Mouse (Mus musculus) central nervous system, embryonic 14 days (tissue): ENCODE data around the gene Ccdc28b. TPM values are rescaled to one million over a fixed set of nuclear protein-coding genes. Genes with fewer than 3 reads are reported as not detected.

Experiments used
- polyA plus RNA-seq: library from polyadenylated mRNA; depleted of rRNA; stranded (reverse); fragments of >200 nt; gene quantifications from 2 replicates; pipeline ENCODE4 v1.2.3, GENCODE M21; 2012; rRNA removed

The Ccdc28b gene
- polyA plus RNA-seq: 126 TPM in 2 replicates

GRCm38 (mm10) chr4:129623681-129624091, at the start of gene Ccdc28b:
TSS of gene Ccdc28b (minus strand) at chr4:129623947.

DNA sequence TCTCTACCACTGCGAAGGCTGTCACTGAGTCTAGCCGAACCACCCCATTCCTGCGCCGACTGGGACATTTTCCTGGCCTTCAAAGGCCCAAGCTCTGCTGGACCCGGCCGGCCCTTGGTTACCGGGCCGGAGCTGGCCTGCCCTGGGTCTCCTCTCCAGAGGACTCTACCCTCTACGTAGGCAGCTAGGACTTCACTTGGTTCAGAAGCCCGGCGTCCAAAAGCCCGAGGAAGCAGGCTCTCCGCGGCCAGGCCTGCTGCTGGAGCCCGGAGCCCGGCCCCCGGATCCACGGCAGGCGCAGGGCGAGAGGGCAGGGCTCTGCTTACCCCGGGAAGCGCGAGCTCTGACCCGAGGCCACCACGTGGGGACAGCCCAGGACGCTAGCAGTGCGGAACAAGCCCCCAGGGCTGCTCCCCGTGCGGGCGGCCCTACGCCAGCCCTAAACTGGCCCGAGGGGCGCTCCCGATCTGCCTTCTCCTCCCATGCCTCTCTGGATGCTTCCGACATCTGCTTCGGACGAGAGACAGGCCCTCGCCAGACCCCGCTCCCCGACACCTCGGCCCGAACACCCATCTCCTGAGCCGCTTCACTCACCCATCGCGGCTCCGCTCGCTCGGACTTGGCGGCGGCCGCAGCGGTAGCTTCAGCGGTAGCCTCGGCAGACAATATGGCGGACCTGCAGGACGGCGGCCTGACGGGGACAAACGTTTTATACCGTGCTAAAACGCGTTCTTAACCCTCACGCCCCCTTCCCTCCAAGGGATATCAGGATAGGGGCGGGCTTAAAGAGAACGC, 48.5 kb upstream of the Ccdc28b start, which contains the start of gene Kpna6:
Gene Kpna6 (minus strand): TSS at position 685 of the 795 bp plus-strand sequence.

GRCm38 (mm10) chr4:129640638-129641467, 17.1 kb upstream of the Ccdc28b start, which contains the start of gene Txlna:
TSS of gene Txlna (minus strand) at chr4:129641065.

DNA sequence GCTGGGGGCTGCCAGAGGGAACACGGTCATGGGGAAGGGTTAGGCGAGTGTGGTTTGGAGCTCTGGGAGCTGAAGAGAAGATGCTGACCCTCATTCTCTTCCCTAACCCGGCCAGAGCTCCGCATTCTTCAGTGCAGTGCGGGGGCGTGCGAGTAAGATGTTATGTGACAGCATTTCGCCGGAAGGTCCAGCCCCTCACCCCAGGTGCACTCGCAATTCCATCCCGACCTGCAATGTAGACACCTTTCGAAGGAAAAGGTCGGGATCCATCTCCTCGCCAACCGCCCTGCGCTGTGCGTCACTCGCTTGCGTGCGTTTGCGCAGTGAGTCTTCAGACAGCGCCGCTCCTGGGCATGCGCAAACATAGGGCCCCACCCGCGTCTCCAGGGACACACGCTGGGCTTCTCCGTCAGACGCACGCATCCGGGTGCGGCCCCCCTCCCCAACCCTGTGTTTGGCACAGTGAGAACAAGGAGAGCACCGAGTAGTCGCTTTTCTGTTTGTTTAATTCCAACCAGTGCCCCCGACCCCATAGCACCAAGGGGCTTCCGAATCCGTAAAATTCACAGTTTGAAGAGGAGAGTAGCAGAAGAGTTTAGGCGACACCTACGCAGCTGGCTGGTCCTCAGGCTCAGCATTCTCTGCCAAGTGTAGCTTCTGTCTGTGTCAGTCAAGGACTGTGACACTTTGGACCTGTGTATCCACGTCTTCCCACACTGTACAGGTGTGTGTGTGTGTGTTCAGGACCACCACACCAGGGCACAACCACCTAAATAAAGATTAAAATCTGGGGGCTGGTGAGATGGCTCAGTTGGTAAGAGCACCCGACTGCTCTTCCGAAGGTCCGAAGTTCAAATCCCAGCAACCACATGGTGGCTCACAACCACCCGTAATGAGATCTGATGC, 4.7 kb downstream of the Ccdc28b start, which contains the start of gene Iqcc:
Gene Iqcc (minus strand): TSS at position 314 of the 906 bp plus-strand sequence.

DNA sequence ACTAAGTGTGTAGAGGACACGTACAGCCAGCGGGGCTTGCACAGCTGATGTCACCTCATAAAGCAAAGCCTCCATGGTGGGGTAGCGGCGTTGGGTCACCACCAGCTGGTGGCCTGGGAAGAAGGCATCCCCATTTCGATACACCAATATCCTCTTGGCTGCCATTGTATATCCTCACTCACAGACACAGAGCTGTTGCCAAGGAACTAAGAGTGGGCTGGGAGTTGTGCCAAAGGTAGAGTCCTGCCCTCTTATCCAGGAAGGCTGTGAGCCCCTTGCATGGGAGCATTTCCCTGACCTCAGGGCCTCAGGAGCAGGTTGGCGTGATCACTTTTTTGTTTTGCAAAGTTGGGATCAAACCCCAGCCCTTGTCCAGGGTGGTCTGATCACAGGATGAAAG, 9.7 kb downstream of the Ccdc28b start, which contains the start of gene Dcdc2b:
Gene Dcdc2b (minus strand): TSS at position 165 of the 400 bp plus-strand sequence.

DNA sequence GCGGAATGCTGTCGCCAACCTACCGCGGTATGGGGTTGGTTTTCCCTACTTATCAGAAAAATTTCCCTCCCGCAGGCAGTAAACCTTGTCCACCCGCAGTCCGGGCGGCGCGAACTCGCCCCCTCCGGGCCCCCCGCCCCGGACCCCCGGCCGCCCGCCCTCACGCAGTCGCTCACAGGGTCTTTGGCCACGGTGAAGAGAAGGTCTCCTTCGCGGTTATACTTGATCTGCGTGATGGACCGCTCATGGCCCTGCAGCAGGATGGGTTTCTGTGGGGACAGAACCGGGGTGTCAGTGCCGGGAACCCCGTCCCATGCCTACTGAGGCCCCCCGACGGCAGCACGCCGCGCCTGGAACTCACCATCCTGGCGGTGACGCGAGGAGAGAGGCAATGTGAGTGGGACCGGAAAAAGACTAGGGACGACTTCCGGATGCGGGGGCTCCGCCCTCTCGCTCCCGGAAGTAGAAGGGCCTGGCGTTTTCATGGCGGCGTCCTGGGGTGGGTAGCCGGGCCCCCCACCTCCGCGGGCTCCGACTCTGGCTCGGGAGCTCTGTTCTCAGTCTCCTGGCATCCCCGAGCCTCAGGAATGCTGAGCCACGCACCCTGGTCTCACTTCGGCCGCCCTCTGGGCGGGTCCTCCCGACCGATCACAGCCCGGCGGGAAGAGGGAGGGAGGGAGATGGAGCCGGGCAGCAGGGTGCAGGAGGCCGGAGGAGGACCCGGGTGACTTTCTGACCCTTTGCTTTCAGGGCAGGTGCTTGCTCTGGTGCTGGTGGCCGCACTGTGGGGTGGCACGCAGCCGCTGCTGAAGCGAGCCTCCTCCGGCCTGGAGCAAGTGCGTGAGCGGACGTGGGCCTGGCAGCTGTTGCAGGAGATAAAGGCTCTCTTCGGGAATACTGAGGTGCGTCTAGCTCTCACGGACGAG, 23.3 kb downstream of the Ccdc28b start, which contains the start of the genes Eif3i and Tmem234:
Gene Eif3i (minus strand): TSS at position 416 of the 926 bp plus-strand sequence.
Gene Tmem234 (plus strand): TSS at position 436 of the 926 bp plus-strand sequence.

GRCm38 (mm10) chr4:129578466-129578865, 45.3 kb downstream of the Ccdc28b start, which contains the start of gene Fam167b:
TSS of gene Fam167b (minus strand) at chr4:129578549.

DNA sequence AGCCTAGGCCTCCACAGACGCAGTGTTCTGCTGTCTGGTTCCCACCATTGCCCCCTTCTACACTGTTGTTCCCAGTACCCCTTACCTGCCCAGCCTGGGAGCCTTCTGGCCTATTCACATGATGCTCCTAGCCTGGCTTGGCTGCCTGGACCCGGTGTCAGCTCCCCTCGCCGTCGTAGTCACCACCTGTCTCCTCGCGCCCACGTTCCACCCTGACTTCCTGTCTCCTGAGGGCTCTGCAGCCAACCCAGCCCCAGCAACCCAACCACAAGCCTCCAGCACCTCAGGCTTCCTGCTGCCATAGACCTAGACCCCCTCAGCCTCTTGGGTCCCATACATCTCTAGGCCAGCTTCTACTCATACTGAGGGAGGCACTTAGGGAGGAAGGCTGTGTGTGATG, 50.3 kb downstream of the Ccdc28b start, which contains the start of gene Lck:
Gene Lck (minus strand): TSS at position 212 of the 400 bp plus-strand sequence.

Other genes with a start within 250 kb of the Ccdc28b start
- 16.9 and 18.8 TPM in 2 replicates for gene Zbtb8a, start 245.8 kb downstream of the Ccdc28b start, polyA plus RNA-seq
- gene Zbtb8b, start 183.1 kb downstream of the Ccdc28b start, polyA plus RNA-seq: 5.6 and 6.8 TPM in 2 replicates
- gene Bsdc1, start 162.4 kb downstream of the Ccdc28b start, polyA plus RNA-seq: 28.6 and 30.8 TPM in 2 replicates
- 0.14 and 0.18 TPM in 2 replicates for gene Tssk3, start 132.9 kb downstream of the Ccdc28b start, polyA plus RNA-seq
- gene Fam229a, start 132.8 kb downstream of the Ccdc28b start, polyA plus RNA-seq: 0.26 TPM in 1 of 2 replicates, not detected in the other
- 1,353 and 1,492 TPM in 2 replicates for gene Marcksl1, start 110.4 kb downstream of the Ccdc28b start, polyA plus RNA-seq
- 147 and 152 TPM in 2 replicates for gene Hdac1, start 81.2 kb downstream of the Ccdc28b start, polyA plus RNA-seq
- 9.5 TPM in 2 replicates for gene Lck, start 50.3 kb downstream of the Ccdc28b start, polyA plus RNA-seq
- gene Fam167b, start 45.4 kb downstream of the Ccdc28b start, polyA plus RNA-seq: 0.92 and 2.0 TPM in 2 replicates
- 314 and 322 TPM in 2 replicates for gene Eif3i, start 23.3 kb downstream of the Ccdc28b start, polyA plus RNA-seq
- 153 and 164 TPM in 2 replicates for gene Tmem234, start 23.3 kb downstream of the Ccdc28b start, polyA plus RNA-seq
- 5.1 and 5.3 TPM in 2 replicates for gene Dcdc2b, start 9.7 kb downstream of the Ccdc28b start, polyA plus RNA-seq
- gene Iqcc, start 4.8 kb downstream of the Ccdc28b start, polyA plus RNA-seq: 34.5 and 37.2 TPM in 2 replicates
- gene Txlna, start 17.1 kb upstream of the Ccdc28b start, polyA plus RNA-seq: 60.4 and 65.8 TPM in 2 replicates
- gene Kpna6, start 48.8 kb upstream of the Ccdc28b start, polyA plus RNA-seq: 35.8 and 38.3 TPM in 2 replicates
- gene Tmem39b, start 72.9 kb upstream of the Ccdc28b start, polyA plus RNA-seq: 52.7 and 53.0 TPM in 2 replicates
- 97.4 and 97.6 TPM in 2 replicates for gene Khdrbs1, start 118.4 kb upstream of the Ccdc28b start, polyA plus RNA-seq
- 87.5 and 88.2 TPM in 2 replicates for gene Ptp4a2, start 187.3 kb upstream of the Ccdc28b start, polyA plus RNA-seq